Mouse (Mus musculus): ENCODE data around the gene Rnf32. TPM values are rescaled to one million over a fixed set of nuclear protein-coding genes. Genes with fewer than 3 reads are reported as not detected.

Rnf32 gene
- polyA plus RNA-seq, 1 experiment from 2014 or later, result 7.5 TPM

GRCm38 (mm10) chr5:29197187-29197586 lies 1.4 kb downstream of the Rnf32 start:
- no peak for ATAC-seq (replicated peaks; ENCODE audit: low FRiP score)
- no peaks in the 10 kb centered on the region for H3K36me3 ChIP-seq (ENCODE audit: control insufficient read depth, insufficient read depth, low read length)
- no peak overlapping the region for H3K9ac ChIP-seq (ENCODE audit: low read length)
- H3K4me3 ChIP-seq (ENCODE audit: low read depth, low read length), result no peak overlapping the region
- H3K27me3 ChIP-seq (ENCODE audit: control insufficient read depth, insufficient read depth, low read length), result no peaks in the 10 kb centered on the region
- 83% methylated on average over 4 of the region's 4 CpGs for WGBS
- peaks cover 2% of the 10 kb centered on the region; the same call in 1 of the 2 replicates for H3K4me1 ChIP-seq (replicated peaks; ENCODE audit: control insufficient read depth, insufficient read depth, low read length)
- no peak overlapping the region for H3K27ac ChIP-seq (ENCODE audit: low read depth, low read length)
- no peak for DNase-seq (ENCODE audit: low spot score)
- H3K4me2 ChIP-seq (ENCODE audit: low read depth, low read length, severe bottlenecking), result no peak overlapping the region
- H3K9me3 ChIP-seq (ENCODE audit: control insufficient read depth, low read length), result no peaks in the 10 kb centered on the region

DNA sequence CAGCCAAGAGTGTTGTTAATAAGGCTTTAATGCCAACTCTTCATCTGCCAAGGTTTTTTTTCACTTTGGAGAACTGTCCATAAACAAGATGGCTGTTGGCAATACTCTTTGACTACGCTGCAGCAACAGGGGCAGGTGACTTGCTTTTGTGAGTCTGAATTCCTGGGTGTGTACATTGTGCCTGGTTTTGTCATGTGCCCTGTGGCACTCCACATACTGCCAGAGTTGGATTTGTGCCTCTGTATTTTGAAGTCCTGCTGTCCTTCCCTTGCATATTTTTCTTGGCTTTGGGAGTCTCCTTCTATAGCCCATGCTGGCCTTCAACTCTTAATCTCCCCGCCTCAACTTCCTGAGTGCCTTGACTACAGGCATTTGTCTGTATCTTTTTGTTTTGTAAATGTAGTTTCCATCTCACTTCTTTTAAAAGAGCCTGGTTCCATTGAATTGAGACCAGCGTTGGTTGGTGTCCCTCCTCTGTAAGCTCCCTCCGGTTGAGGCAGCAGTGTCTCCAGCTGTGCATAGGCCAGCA lies 3.2 kb downstream of the Rnf32 start:
- Histone ChIP-seq H3K36me3 (ENCODE audit: control insufficient read depth, insufficient read depth, low read length) (no peaks in the 10 kb centered on the region), H3K9me3 (ENCODE audit: control insufficient read depth, low read length) (no peaks in the 10 kb centered on the region), H3K27ac (ENCODE audit: low read depth, low read length) (no peak overlapping the region), H3K9ac (ENCODE audit: low read length) (no peak overlapping the region), H3K4me1 (replicated peaks; ENCODE audit: control insufficient read depth, insufficient read depth, low read length) (peaks cover 2% of the 10 kb centered on the region; the same call in 1 of the 2 replicates), H3K27me3 (ENCODE audit: control insufficient read depth, insufficient read depth, low read length) (no peaks in the 10 kb centered on the region), H3K4me2 (ENCODE audit: low read depth, low read length, severe bottlenecking) (no peak overlapping the region), H3K4me3 (ENCODE audit: low read depth, low read length) (no peak overlapping the region)
- 50% methylated on average over 4 of the region's 4 CpGs for WGBS
- ATAC-seq (replicated peaks; ENCODE audit: low FRiP score) (no peak), DNase-seq (ENCODE audit: low spot score) (no peak)

DNA sequence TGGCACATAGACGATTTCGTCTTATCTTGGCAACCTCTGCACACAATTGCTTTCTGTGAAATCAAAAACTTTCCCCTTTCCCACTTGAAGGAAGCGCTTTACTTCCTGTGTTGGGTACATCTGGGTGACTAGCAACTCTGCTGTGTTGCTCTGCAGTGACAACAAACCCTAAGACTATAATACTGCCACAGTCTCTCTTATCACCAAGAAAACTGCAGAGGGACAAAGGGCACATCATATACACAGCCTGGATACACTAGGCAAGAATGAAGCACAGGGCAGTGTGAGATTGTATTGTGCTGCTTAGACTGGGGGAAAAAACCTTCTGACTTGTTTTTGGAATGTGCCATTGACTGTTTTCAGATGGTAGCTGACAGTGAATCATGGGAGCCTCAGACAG lies 4.1 kb downstream of the Rnf32 start:
- DNase-seq (ENCODE audit: low spot score), result no peak
- Histone ChIP-seq H3K27me3 (ENCODE audit: control insufficient read depth, insufficient read depth, low read length) (no peaks in the 10 kb centered on the region), H3K27ac (ENCODE audit: low read depth, low read length) (no peak overlapping the region), H3K4me3 (ENCODE audit: low read depth, low read length) (no peak overlapping the region), H3K4me2 (ENCODE audit: low read depth, low read length, severe bottlenecking) (no peak overlapping the region), H3K9ac (ENCODE audit: low read length) (no peak overlapping the region), H3K9me3 (ENCODE audit: control insufficient read depth, low read length) (no peaks in the 10 kb centered on the region), H3K4me1 (replicated peaks; ENCODE audit: control insufficient read depth, insufficient read depth, low read length) (peaks cover 2% of the 10 kb centered on the region; the same call in 1 of the 2 replicates), H3K36me3 (ENCODE audit: control insufficient read depth, insufficient read depth, low read length) (no peaks in the 10 kb centered on the region)
- ATAC-seq (replicated peaks; ENCODE audit: low FRiP score), result no peak
- 90% methylated on average over 3 of the region's 3 CpGs for WGBS

GRCm38 (mm10) chr5:29205690-29206089 lies 9.9 kb downstream of the Rnf32 start:
- Histone ChIP-seq H3K9me3 (ENCODE audit: control insufficient read depth, low read length) (no peaks in the 10 kb centered on the region), H3K27ac (ENCODE audit: low read depth, low read length) (no peak overlapping the region)
- whole genome bisulfite sequencing, result 87% methylated on average over 5 of the region's 5 CpGs

DNA sequence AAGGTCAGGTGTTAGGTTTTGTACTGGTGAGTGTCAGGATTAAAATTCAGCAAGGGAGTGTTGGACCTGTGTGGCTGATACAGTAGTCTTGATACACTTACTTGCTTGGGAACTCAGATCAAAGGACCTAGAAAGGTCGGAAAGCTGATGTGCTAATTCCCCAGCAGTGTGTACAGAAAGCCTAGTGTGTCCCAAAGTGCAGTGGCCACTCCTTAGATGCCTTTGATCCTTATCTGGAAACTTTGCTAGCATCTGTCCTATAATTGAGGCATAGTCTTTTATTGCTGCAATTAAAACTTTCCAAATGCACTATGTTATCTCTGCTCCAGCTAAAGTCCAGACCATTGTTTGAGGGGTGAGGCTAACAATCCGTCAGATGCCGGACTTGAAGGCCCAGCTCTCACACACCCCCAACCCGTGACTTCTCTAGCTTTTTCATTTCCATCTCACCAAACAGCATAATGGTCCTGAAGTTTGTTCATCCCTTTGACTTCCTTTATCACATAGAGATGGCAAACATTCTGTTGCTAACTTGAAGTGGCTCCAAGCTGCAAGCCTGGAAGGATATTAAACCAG lies 16.3 kb downstream of the Rnf32 start:
- no peak overlapping the region for H3K9ac ChIP-seq (ENCODE audit: low read length)
- no peaks in the 10 kb centered on the region for H3K4me1 ChIP-seq (replicated peaks; ENCODE audit: control insufficient read depth, insufficient read depth, low read length)
- 78% methylated on average over 4 of the region's 4 CpGs for WGBS
- no peak overlapping the region for H3K27ac ChIP-seq (ENCODE audit: low read depth, low read length)
- no peaks in the 10 kb centered on the region for H3K9me3 ChIP-seq (ENCODE audit: control insufficient read depth, low read length)
- H3K4me3 ChIP-seq (ENCODE audit: low read depth, low read length), result no peak overlapping the region
- no peaks in the 10 kb centered on the region for H3K36me3 ChIP-seq (ENCODE audit: control insufficient read depth, insufficient read depth, low read length)
- no peaks in the 10 kb centered on the region for H3K27me3 ChIP-seq (ENCODE audit: control insufficient read depth, insufficient read depth, low read length)
- H3K4me2 ChIP-seq (ENCODE audit: low read depth, low read length, severe bottlenecking), result no peak overlapping the region
- DNase-seq (ENCODE audit: low spot score) (no peak), ATAC-seq (replicated peaks; ENCODE audit: low FRiP score) (no peak)

More at GRCm38 (mm10) chr5:29205690-29206089, 9.9 kb downstream of the Rnf32 start:
- no peak overlapping the region for H3K9ac ChIP-seq (ENCODE audit: low read length)
- no peaks in the 10 kb centered on the region for H3K36me3 ChIP-seq (ENCODE audit: control insufficient read depth, insufficient read depth, low read length)
- no peaks in the 10 kb centered on the region for H3K4me1 ChIP-seq (replicated peaks; ENCODE audit: control insufficient read depth, insufficient read depth, low read length)
- H3K27me3 ChIP-seq (ENCODE audit: control insufficient read depth, insufficient read depth, low read length), result no peaks in the 10 kb centered on the region
- no peak for ATAC-seq (replicated peaks; ENCODE audit: low FRiP score)
- no peak overlapping the region for H3K4me3 ChIP-seq (ENCODE audit: low read depth, low read length)
- DNase-seq (ENCODE audit: low spot score), result no peak
- no peak overlapping the region for H3K4me2 ChIP-seq (ENCODE audit: low read depth, low read length, severe bottlenecking)

DNA sequence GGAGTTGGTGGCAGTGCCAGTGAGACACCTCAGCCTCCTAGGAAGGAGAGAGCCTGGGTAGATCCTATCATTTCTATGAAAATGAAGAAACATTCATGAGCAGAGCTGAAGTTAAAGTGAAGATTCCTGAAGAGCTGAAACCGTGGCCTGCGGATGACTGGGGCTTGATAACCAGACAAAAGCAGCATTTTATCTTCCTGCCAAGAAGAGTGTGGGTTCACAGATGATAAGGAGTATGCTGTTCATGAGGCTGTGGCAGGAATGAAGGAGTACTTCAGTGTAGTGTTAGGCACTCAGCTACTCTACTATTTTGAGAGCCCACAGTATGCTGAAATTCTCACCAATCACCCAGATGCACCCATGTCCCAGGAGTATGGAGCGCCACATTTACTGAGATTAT lies 22.2 kb downstream of the Rnf32 start:
- Histone ChIP-seq H3K27me3 (ENCODE audit: control insufficient read depth, insufficient read depth, low read length) (no peaks in the 10 kb centered on the region), H3K4me2 (ENCODE audit: low read depth, low read length, severe bottlenecking) (no peak overlapping the region), H3K4me1 (replicated peaks; ENCODE audit: control insufficient read depth, insufficient read depth, low read length) (no peaks in the 10 kb centered on the region), H3K4me3 (ENCODE audit: low read depth, low read length) (no peak overlapping the region), H3K36me3 (ENCODE audit: control insufficient read depth, insufficient read depth, low read length) (no peaks in the 10 kb centered on the region), H3K27ac (ENCODE audit: low read depth, low read length) (no peak overlapping the region), H3K9me3 (ENCODE audit: control insufficient read depth, low read length) (no peaks in the 10 kb centered on the region), H3K9ac (ENCODE audit: low read length) (no peak overlapping the region)
- WGBS, result 94% methylated on average over 3 of the region's 3 CpGs
- no peak for DNase-seq (ENCODE audit: low spot score)
- ATAC-seq (replicated peaks; ENCODE audit: low FRiP score), result no peak

- ATAC-seq (replicated peaks; ENCODE audit: low FRiP score), result no peak
These were observed 28.3 kb downstream of the Rnf32 start for GRCm38 (mm10) chr5:29224089-29224488.

DNA sequence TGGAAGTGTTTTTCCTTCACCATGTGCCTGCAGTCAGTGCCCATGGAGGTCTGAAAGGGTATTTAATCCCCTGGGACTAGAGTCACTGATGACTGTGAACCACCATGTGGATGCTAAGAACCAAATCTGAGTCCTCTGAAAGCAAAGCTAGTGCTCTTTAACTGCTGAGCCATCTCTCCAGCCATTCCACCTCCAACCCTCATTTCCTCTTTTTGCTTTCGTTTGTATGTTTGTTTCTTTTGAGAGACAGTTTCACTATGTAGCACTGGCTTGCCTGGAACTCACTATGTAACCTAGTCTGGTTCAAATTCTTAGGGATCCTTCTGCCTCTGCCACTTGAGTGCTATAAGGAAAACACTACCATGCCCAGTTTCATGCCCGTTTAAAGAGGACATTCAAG lies 34.7 kb downstream of the Rnf32 start:
- H3K4me3 ChIP-seq (ENCODE audit: low read depth, low read length), result no peak overlapping the region
- H3K36me3 ChIP-seq (ENCODE audit: control insufficient read depth, insufficient read depth, low read length), result no peaks in the 10 kb centered on the region
- H3K27ac ChIP-seq (ENCODE audit: low read depth, low read length), result no peak overlapping the region
- no peaks in the 10 kb centered on the region for H3K27me3 ChIP-seq (ENCODE audit: control insufficient read depth, insufficient read depth, low read length)
- no peak overlapping the region for H3K4me2 ChIP-seq (ENCODE audit: low read depth, low read length, severe bottlenecking)
- no peaks in the 10 kb centered on the region for H3K4me1 ChIP-seq (replicated peaks; ENCODE audit: control insufficient read depth, insufficient read depth, low read length)
- no peak for DNase-seq (ENCODE audit: low spot score)
- no peaks in the 10 kb centered on the region for H3K9me3 ChIP-seq (ENCODE audit: control insufficient read depth, low read length)
- WGBS, result 81% methylated on average over 2 of the region's 2 CpGs
- no peak overlapping the region for H3K9ac ChIP-seq (ENCODE audit: low read length)
- no peak for ATAC-seq (replicated peaks; ENCODE audit: low FRiP score)

More at GRCm38 (mm10) chr5:29224089-29224488, 28.3 kb downstream of the Rnf32 start:
- no peaks in the 10 kb centered on the region for H3K36me3 ChIP-seq (ENCODE audit: control insufficient read depth, insufficient read depth, low read length)
- no peak overlapping the region for H3K9ac ChIP-seq (ENCODE audit: low read length)
- WGBS, result 90% methylated on average over 7 of the region's 7 CpGs
- H3K9me3 ChIP-seq (ENCODE audit: control insufficient read depth, low read length), result no peaks in the 10 kb centered on the region
- no peaks in the 10 kb centered on the region for H3K27me3 ChIP-seq (ENCODE audit: control insufficient read depth, insufficient read depth, low read length)
- no peak overlapping the region for H3K4me2 ChIP-seq (ENCODE audit: low read depth, low read length, severe bottlenecking)
- no peaks in the 10 kb centered on the region for H3K4me1 ChIP-seq (replicated peaks; ENCODE audit: control insufficient read depth, insufficient read depth, low read length)
- DNase-seq (ENCODE audit: low spot score), result no peak
- no peak overlapping the region for H3K27ac ChIP-seq (ENCODE audit: low read depth, low read length)
- H3K4me3 ChIP-seq (ENCODE audit: low read depth, low read length), result no peak overlapping the region

DNA sequence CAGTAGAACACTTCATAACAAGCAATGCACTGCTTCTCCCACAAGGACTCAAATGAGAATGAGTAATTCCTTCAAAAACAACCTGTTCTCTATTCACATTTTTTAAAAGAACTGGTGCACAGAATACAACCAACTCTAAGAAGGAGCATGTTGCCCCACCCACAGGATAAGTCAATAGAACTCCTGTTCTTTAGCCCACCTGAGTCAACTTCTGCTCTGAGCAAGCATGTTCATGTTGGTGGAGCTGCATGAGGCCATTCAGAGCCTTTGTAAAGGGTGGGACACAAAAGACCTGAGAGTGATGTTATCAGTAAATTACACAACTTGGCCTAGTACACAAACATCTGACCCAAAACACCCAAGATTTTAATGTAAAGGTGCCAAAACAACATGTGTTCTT lies 42.6 kb downstream of the Rnf32 start:
- ATAC-seq (replicated peaks; ENCODE audit: low FRiP score) (no peak), DNase-seq (ENCODE audit: low spot score) (no peak)
- Histone ChIP-seq H3K9ac (ENCODE audit: low read length) (no peak overlapping the region), H3K36me3 (ENCODE audit: control insufficient read depth, insufficient read depth, low read length) (no peaks in the 10 kb centered on the region), H3K4me2 (ENCODE audit: low read depth, low read length, severe bottlenecking) (no peak overlapping the region), H3K27ac (ENCODE audit: low read depth, low read length) (no peak overlapping the region), H3K4me1 (replicated peaks; ENCODE audit: control insufficient read depth, insufficient read depth, low read length) (no peaks in the 10 kb centered on the region), H3K9me3 (ENCODE audit: control insufficient read depth, low read length) (no peaks in the 10 kb centered on the region), H3K4me3 (ENCODE audit: low read depth, low read length) (no peak overlapping the region), H3K27me3 (ENCODE audit: control insufficient read depth, insufficient read depth, low read length) (no peaks in the 10 kb centered on the region)

Measured in forebrain, embryonic 11.5 days (tissue).